Mouse (Mus musculus): ENCODE measurements around the gene Ttc37. TPM values are rescaled to one million over a fixed set of nuclear protein-coding genes. Genes with fewer than 3 reads are reported as not detected.
A peak's percentile ranks its signal among the peaks of the same experiment; 100 is the strongest.

The Ttc37 gene
- polyA plus RNA-seq (2014; fragmentation: Nextera tagmentation; extraction: Ambion mirVana): 20.1 and 20.6 TPM in 2 replicates

GRCm38 (mm10) chr13:76098493-76099303, at the start of gene Ttc37, which contains the start of gene Arsk:
TSS of gene Ttc37 (plus strand) at chr13:76098734.
TSS of gene Arsk (minus strand) at chr13:76098660.
- peak within 1 kb of the TSS; percentile 49 for H3K4me2 ChIP-seq (ENCODE audit: low read depth, severe bottlenecking)
- H3K4me3 ChIP-seq (ENCODE audit: low read depth, low read length): peak within 1 kb of the TSS; percentile 43
- WGBS: under 1% methylated on average over 34 of the region's 34 CpGs
- H3K4me1 ChIP-seq (ENCODE audit: control insufficient read depth, insufficient read depth, low read length): no peaks in the 10 kb centered on the region
- no peaks in the 10 kb centered on the region for H3K27me3 ChIP-seq (ENCODE audit: control insufficient read depth, insufficient read depth, low read length)
- peak; percentile 96 for ATAC-seq (ENCODE audit: insufficient number of reproducible peaks, low FRiP score, low TSS enrichment, low read depth)
- no peak within 1 kb of the TSS; the same call in 1 of the 2 replicates for H3K27ac ChIP-seq (replicated peaks; ENCODE audit: low read depth, low read length)
- peak within 1 kb of the TSS; percentile 62 for H3K9ac ChIP-seq (ENCODE audit: low read length)
- H3K9me3 ChIP-seq (ENCODE audit: control insufficient read depth, low read length): no peaks in the 10 kb centered on the region
- no peaks in the 10 kb centered on the region for H3K36me3 ChIP-seq (ENCODE audit: control insufficient read depth, insufficient read depth, low read length)
- DNase-seq (ENCODE audit: low spot score): peak; percentile 94

GRCm38 (mm10) chr13:76055391-76056232, 42.9 kb upstream of the Ttc37 start:
- peaks cover 26% of the 10 kb centered on the region for H3K27me3 ChIP-seq (ENCODE audit: control insufficient read depth, insufficient read depth, low read length)
- peak; percentile 78 for ATAC-seq (ENCODE audit: insufficient number of reproducible peaks, low FRiP score, low TSS enrichment, low read depth)
- H3K4me2 ChIP-seq (ENCODE audit: low read depth, severe bottlenecking): peak overlapping the region; percentile 92
- H3K27ac ChIP-seq (replicated peaks; ENCODE audit: low read depth, low read length): no peak overlapping the region
- peak; percentile 68 for DNase-seq (ENCODE audit: low spot score)
- H3K9me3 ChIP-seq (ENCODE audit: control insufficient read depth, low read length): no peaks in the 10 kb centered on the region
- no peaks in the 10 kb centered on the region for H3K36me3 ChIP-seq (ENCODE audit: control insufficient read depth, insufficient read depth, low read length)
- H3K4me1 ChIP-seq (ENCODE audit: control insufficient read depth, insufficient read depth, low read length): peaks cover 8% of the 10 kb centered on the region
- H3K4me3 ChIP-seq (ENCODE audit: low read depth, low read length): peak overlapping the region; percentile 47
- peak overlapping the region; percentile 1; the same call in 1 of the 2 replicates for H3K9ac ChIP-seq (ENCODE audit: low read length)
- 1% methylated on average over 55 of the region's 59 CpGs for WGBS

GRCm38 (mm10) chr13:76056261-76056724, 42.2 kb upstream of the Ttc37 start:
- Histone ChIP-seq H3K4me2 (ENCODE audit: low read depth, severe bottlenecking) (peak overlapping the region; percentile 92), H3K9me3 (ENCODE audit: control insufficient read depth, low read length) (no peaks in the 10 kb centered on the region), H3K27me3 (ENCODE audit: control insufficient read depth, insufficient read depth, low read length) (peaks cover 26% of the 10 kb centered on the region), H3K9ac (ENCODE audit: low read length) (peak overlapping the region; percentile 1; the same call in 1 of the 2 replicates), H3K4me1 (ENCODE audit: control insufficient read depth, insufficient read depth, low read length) (peaks cover 8% of the 10 kb centered on the region), H3K27ac (replicated peaks; ENCODE audit: low read depth, low read length) (no peak overlapping the region), H3K4me3 (ENCODE audit: low read depth, low read length) (peak overlapping the region; percentile 47), H3K36me3 (ENCODE audit: control insufficient read depth, insufficient read depth, low read length) (no peaks in the 10 kb centered on the region)
- WGBS: under 1% methylated on average over 34 of the region's 34 CpGs
- DNase-seq (ENCODE audit: low spot score) (peak; percentile 84), ATAC-seq (ENCODE audit: insufficient number of reproducible peaks, low FRiP score, low TSS enrichment, low read depth) (peak; percentile 87)

GRCm38 (mm10) chr13:76056896-76057266, 41.7 kb upstream of the Ttc37 start, which contains the start of gene Gpr150:
TSS of gene Gpr150 (minus strand) at chr13:76056996.
- Histone ChIP-seq H3K9ac (ENCODE audit: low read length) (peak within 1 kb of the TSS; percentile 1; the same call in 1 of the 2 replicates), H3K36me3 (ENCODE audit: control insufficient read depth, insufficient read depth, low read length) (no peaks in the 10 kb centered on the region), H3K27ac (replicated peaks; ENCODE audit: low read depth, low read length) (no peak within 1 kb of the TSS), H3K27me3 (ENCODE audit: control insufficient read depth, insufficient read depth, low read length) (peaks cover 26% of the 10 kb centered on the region), H3K9me3 (ENCODE audit: control insufficient read depth, low read length) (no peaks in the 10 kb centered on the region), H3K4me2 (ENCODE audit: low read depth, severe bottlenecking) (peak within 1 kb of the TSS; percentile 92), H3K4me1 (ENCODE audit: control insufficient read depth, insufficient read depth, low read length) (peaks cover 8% of the 10 kb centered on the region), H3K4me3 (ENCODE audit: low read depth, low read length) (peak within 1 kb of the TSS; percentile 47)
- ATAC-seq (ENCODE audit: insufficient number of reproducible peaks, low FRiP score, low TSS enrichment, low read depth): peak; percentile 36
- 13% methylated on average over 10 of the region's 10 CpGs for WGBS
- no peak for DNase-seq (ENCODE audit: low spot score)

GRCm38 (mm10) chr13:76057267-76058069, 41.1 kb upstream of the Ttc37 start:
- H3K36me3 ChIP-seq (ENCODE audit: control insufficient read depth, insufficient read depth, low read length): no peaks in the 10 kb centered on the region
- no peak overlapping the region for H3K9ac ChIP-seq (ENCODE audit: low read length)
- no peaks in the 10 kb centered on the region for H3K9me3 ChIP-seq (ENCODE audit: control insufficient read depth, low read length)
- H3K27me3 ChIP-seq (ENCODE audit: control insufficient read depth, insufficient read depth, low read length): peaks cover 26% of the 10 kb centered on the region
- H3K4me2 ChIP-seq (ENCODE audit: low read depth, severe bottlenecking): no peak overlapping the region
- H3K4me1 ChIP-seq (ENCODE audit: control insufficient read depth, insufficient read depth, low read length): peaks cover 8% of the 10 kb centered on the region
- DNase-seq (ENCODE audit: low spot score) (no peak), ATAC-seq (ENCODE audit: insufficient number of reproducible peaks, low FRiP score, low TSS enrichment, low read depth) (no peak)
- no peak overlapping the region for H3K27ac ChIP-seq (replicated peaks; ENCODE audit: low read depth, low read length)
- no peak overlapping the region for H3K4me3 ChIP-seq (ENCODE audit: low read depth, low read length)
- WGBS: 66% methylated on average over 10 of the region's 10 CpGs

GRCm38 (mm10) chr13:76059591-76059990, 38.9 kb upstream of the Ttc37 start:
- H3K27me3 ChIP-seq (ENCODE audit: control insufficient read depth, insufficient read depth, low read length): peaks cover 23% of the 10 kb centered on the region
- no peak overlapping the region for H3K9ac ChIP-seq (ENCODE audit: low read length)
- 93% methylated on average over 4 of the region's 4 CpGs for WGBS
- H3K36me3 ChIP-seq (ENCODE audit: control insufficient read depth, insufficient read depth, low read length): no peaks in the 10 kb centered on the region
- peaks cover 13% of the 10 kb centered on the region for H3K4me1 ChIP-seq (ENCODE audit: control insufficient read depth, insufficient read depth, low read length)
- H3K9me3 ChIP-seq (ENCODE audit: control insufficient read depth, low read length): no peaks in the 10 kb centered on the region
- H3K4me2 ChIP-seq (ENCODE audit: low read depth, severe bottlenecking): no peak overlapping the region
- no peak overlapping the region for H3K4me3 ChIP-seq (ENCODE audit: low read depth, low read length)
- H3K27ac ChIP-seq (replicated peaks; ENCODE audit: low read depth, low read length): no peak overlapping the region
- no peak for ATAC-seq (ENCODE audit: insufficient number of reproducible peaks, low FRiP score, low TSS enrichment, low read depth)
- DNase-seq (ENCODE audit: low spot score): no peak

- Histone ChIP-seq H3K36me3 (ENCODE audit: control insufficient read depth, insufficient read depth, low read length) (peaks cover 3% of the 10 kb centered on the region; the same call in 1 of the 2 replicates), H3K4me3 (ENCODE audit: low read depth, low read length) (no peak overlapping the region), H3K27ac (replicated peaks; ENCODE audit: low read depth, low read length) (no peak overlapping the region), H3K4me1 (ENCODE audit: control insufficient read depth, insufficient read depth, low read length) (peaks cover 8% of the 10 kb centered on the region; the same call in 1 of the 2 replicates), H3K27me3 (ENCODE audit: control insufficient read depth, insufficient read depth, low read length) (0 out of 2 replicates have a peak, but pooled peaks cover 5% of the 10 kb centered on the region), H3K4me2 (ENCODE audit: low read depth, severe bottlenecking) (no peak overlapping the region), H3K9me3 (ENCODE audit: control insufficient read depth, low read length) (no peaks in the 10 kb centered on the region), H3K9ac (ENCODE audit: low read length) (no peak overlapping the region)
- no peak for ATAC-seq (ENCODE audit: insufficient number of reproducible peaks, low FRiP score, low TSS enrichment, low read depth)
- 93% methylated on average over 3 of the region's 3 CpGs for WGBS
- no peak for DNase-seq (ENCODE audit: low spot score)
Observed at GRCm38 (mm10) chr13:76062126-76062525, 36.4 kb upstream of the Ttc37 start.
